Mouse (Mus musculus) megakaryocyte, adult 5-6 weeks (primary cell): Measurements from ENCODE around the gene Gpn3. TPM values are rescaled to one million over a fixed set of nuclear protein-coding genes. Genes with fewer than 3 reads are reported as not detected.

ENCODE experiments used
- ATAC-seq: 2 replicates; pipeline ENCODE4 v1.8.0; 2016; ENCODE audit warnings: mild to moderate bottlenecking, inconsistent platforms; ENCODE audit not compliant: poor library complexity, severe bottlenecking
- total RNA-seq, 2 experiments: library from RNA; stranded (forward) in 1 of 2; stranded (reverse) in 1 of 2; fragments of 153-499, 151-499 nt in 1 of 2; fragments of 221-1000, 200-1000 nt in 1 of 2; gene quantifications; 2 replicates each; pipeline versions ENCODE4 v1.2.3 to v1.2.4; 2015 to 2017

Gene Gpn3
- total RNA-seq (2015) (27.0 and 32.5 TPM in 2 replicates), total RNA-seq (2017) (18.5 and 19.7 TPM in 2 replicates)

- ATAC-seq = peak; percentile 59
Measured at GRCm38 (mm10) chr5:122371591-122372191, at the start of gene Gpn3. Gene Gpn3 (plus strand): TSS chr5:122371876.

- no peak for ATAC-seq
Measured at GRCm38 (mm10) chr5:122323523-122323922, 48.2 kb upstream of the Gpn3 start.

- no peak for ATAC-seq
Measured at GRCm38 (mm10) chr5:122324608-122325431, 46.9 kb upstream of the Gpn3 start.

DNA sequence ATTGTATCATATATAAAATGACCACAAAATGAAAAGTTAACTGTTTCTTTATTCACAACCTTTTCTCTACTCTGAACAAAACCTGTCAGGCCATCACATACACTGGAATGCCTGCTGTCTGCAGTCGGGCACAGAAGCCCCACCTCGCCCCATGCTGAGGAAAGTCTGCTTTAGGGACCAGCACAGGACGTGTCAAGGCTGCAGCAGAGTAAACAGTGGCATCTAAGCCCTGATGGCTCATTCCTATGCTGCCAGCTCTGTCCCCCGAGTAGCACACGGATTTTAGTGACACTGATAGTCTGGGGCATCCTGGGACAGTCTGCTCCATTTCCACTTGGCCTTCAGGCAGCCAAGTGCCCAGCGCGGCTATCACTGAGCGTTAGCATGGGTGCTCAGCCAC, 46.2 kb upstream of the Gpn3 start:
- no peak for ATAC-seq

DNA sequence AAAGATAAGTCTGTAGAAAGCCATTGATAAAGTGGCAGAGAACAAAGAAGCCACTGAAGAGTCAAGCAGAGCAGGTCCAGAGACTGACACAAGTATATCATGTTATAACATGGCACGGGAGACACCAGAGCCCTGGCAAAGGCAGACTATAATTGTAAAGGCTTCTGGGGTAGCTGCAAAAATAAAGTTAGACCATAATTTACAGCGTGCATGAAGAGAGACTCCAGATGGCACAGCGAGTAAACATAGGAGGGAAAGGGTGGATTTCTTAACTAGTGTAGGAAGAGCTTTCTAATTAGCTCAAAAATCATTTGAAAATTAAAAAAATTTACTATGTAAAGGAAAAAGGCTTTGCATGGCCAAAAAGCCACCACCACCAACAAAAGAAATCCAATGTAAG, 44.4 kb upstream of the Gpn3 start:
- no peak for ATAC-seq

- ATAC-seq = no peak
Measured at GRCm38 (mm10) chr5:122330269-122330668, 41.4 kb upstream of the Gpn3 start.

DNA sequence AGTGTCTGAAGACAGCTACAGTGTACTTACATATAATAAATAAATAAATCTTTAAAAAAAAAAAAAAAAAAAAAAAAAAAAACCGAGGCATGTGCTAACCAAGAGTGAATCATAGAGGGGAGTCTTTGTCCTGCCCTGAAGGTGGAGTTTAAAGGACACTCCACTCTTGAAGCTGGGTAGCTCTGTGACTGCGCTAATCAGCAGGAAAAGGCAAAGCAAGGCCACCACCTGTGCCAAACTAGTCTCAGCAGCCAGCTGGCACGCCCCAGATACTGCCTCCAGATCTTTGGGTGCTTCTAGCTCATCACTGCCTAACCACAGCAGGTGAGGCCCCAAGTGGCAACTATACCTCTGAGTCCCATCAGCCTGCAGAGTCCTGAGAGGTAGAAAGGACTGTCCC, 37.0 kb upstream of the Gpn3 start:
- ATAC-seq = no peak

DNA sequence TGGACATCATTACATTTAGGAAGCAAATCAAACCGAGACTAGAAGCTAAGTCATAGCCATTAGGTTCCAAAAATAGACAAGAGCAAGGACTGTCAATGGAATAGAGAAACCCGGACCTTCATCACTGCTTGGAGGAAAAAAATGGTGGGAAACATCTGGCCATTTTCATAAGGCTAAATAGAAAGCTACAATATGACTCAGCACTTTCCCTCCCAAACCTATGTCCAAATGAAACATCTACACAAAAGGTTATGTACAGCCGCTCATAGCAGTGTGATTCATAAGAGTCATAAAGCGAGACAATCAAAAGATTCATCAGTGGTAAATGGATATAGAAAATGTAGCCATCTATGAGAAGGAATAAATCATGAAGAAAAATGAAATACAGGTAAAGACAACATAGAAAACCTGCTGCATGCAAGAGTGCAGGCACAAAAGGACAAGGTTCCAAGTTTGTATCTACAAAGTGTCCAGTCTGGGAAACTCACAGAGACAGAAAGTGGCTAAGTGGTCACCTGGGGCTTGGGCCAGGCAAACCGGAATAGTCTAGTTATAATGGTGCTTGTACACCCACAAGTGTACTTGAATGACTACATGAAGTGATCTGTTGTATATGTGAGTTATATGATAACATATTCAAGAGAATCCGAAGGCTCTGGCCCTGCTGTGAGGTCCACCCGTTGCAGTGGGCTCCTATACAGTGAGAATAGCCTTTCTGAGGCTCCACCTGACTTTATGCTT, 35.0 kb upstream of the Gpn3 start:
- no peak for ATAC-seq

DNA sequence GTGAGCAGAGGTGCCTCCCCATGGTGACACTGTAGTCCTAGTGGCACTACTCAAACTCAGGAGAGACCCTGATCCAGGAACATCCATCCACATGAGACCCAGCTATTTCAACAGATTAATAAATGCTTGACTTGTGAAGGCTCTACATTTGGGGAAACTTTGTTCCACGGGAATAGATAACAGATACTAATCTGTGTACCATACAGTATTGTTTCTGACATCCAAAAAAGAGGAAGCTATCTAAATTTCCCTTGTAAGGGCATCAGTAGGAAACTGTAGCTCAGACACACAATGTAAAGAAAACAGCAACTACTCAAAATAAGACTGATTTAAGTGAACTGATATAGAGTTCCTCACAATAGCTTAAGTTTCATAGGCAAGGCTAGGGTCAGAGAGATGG, 28.8 kb upstream of the Gpn3 start:
- ATAC-seq = 0 out of 2 replicates have a peak, but pooled peaks have one; percentile 18

DNA sequence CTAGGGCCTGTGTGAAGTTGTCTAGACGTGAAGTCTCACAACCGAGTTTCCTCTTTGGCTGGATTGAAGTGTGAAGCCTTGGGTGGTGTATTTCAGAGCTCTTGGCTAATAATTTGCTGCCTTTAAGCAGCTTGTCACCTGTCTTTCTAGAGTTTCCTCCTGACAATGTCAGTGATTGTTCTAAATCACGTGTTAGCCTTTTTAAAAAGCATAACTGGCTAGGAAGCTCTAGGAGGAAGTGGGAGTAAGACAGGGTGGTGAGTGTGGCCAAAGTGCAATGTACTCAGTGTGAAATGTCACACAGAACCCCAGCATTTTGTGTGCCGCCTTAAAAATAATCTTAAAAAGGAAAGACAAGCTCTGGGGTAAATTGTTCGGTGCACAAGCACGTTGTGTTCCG, 27.9 kb upstream of the Gpn3 start:
- ATAC-seq = peak; percentile 73

- peak; percentile 86 for ATAC-seq
Measured at GRCm38 (mm10) chr5:122344260-122344659, 27.4 kb upstream of the Gpn3 start.

DNA sequence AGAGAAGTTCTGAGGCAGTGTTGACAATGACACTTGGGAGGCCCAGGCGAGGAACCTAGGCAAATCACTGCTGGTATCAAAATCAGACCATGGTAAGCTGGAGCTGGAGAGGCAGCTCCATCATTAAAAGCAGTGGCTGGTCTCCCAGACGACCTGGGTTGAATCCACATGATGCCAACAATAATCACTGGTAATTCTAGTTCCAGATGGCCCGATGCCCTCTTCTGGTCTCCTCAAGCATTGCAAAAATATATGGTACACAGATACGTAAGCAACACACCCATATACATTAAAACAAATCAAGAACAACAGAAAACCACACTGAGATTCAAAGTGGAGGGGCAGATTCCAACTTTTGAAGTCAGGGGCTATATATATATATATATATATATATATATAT, 25.9 kb upstream of the Gpn3 start:
- ATAC-seq = no peak

DNA sequence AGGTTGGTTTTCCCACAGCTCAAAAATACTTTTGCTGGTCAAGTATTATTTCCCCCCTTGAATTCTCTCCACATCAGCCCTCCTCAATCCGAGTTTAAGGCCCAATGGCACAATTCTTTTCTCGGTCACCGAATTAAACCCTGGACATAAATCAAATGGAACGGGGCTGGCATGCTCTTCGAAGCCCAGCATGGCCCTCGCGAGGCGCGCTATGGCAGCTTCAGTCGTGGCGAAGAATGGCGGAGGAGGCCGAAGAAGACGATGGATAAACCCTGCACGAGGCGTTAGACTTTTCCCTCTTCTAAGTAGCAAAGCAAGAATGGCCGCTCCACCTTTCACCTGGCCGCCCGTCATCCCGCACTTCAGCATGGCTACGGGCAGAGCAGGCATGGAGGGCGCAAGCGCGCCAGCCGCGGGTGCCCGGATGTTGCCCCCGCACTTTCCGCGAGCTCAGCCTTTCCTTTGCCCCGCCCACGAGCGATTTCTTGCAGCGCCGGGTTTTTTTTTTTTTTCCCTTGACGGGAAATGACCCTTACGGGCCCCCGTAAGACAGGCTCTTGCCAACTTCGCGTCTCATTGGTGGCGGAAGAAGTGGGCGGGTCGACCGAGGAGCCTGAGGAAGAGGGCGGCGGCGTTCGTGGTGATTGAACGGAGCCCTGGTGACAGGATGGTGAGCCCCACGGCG, 17.7 kb upstream of the Gpn3 start, which contains the start of the genes Rad9b and Vps29:
Gene Rad9b (minus strand): TSS at position 427 of the 685 bp plus-strand sequence.
Gene Vps29 (plus strand): TSS at position 563 of the 685 bp plus-strand sequence.
- ATAC-seq = peak; percentile 100

GRCm38 (mm10) chr5:122354492-122355067, 17.1 kb upstream of the Gpn3 start:
- ATAC-seq = no peak

DNA sequence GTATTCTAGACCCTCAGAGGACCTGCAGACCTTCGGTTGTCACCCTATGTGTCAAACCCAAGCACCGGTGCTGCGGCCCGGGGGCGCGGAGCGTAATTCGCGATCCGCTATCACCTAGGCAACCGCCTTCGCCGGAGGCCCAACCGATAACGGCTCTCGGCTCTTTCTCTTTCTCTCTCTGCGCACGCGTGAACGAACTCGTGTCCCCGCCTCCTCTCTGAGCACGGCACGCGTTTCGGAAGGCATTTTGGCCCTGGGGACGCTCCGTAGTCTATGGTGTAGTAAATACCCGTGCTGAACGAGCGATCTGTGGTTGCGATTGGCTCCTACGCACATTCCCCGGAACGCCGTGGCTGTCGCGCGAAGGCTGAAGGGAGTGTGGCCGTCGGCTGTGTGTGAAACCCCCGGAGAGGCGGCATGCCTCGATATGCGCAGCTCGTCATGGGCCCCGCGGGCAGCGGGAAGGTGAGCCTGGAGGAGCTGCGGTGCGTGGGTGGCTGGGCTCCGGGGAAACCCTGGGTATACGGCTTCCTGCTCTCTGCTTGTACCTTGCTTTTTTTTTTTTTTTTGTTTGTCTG, 605 bp downstream of the Gpn3 start, which contains the start of gene Fam216a:
Gene Fam216a (minus strand): TSS at position 173 of the 578 bp plus-strand sequence.
- peak; percentile 96 for ATAC-seq

- no peak for ATAC-seq
Measured at GRCm38 (mm10) chr5:122372878-122373277, 1.2 kb downstream of the Gpn3 start.

GRCm38 (mm10) chr5:122377101-122377833, 5.6 kb downstream of the Gpn3 start:
- ATAC-seq = no peak

GRCm38 (mm10) chr5:122378171-122378570, 6.5 kb downstream of the Gpn3 start:
- no peak for ATAC-seq
